Mouse (Mus musculus): ENCODE data around the gene Nrbf2.

Nrbf2 gene

DNA sequence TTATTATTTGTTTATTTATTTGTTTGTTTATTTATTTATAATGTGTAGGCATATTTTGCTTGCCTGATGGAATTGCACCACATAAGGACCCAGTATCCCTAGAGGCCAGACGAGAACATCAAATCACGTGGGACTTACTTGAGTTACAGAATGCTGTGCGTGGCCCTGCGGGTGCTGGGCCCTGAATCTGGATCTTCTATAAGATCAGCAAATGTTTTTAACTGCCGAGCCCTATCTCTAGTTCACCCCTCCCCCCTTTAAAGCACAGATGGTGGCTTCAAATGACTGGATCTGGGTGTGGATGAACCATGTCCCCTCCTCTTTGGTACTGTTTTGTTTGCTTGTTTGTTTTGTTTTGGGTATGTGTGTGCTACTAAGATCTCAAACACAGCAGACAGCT lies 10.2 kb upstream of the Nrbf2 start:
- no peak for DNase-seq (ENCODE audit: low read depth, low spot score)

GRCm38 (mm10) chr10:67291087-67291486 lies 6.0 kb upstream of the Nrbf2 start:
- DNase-seq (ENCODE audit: low read depth, low spot score) = no peak

DNA sequence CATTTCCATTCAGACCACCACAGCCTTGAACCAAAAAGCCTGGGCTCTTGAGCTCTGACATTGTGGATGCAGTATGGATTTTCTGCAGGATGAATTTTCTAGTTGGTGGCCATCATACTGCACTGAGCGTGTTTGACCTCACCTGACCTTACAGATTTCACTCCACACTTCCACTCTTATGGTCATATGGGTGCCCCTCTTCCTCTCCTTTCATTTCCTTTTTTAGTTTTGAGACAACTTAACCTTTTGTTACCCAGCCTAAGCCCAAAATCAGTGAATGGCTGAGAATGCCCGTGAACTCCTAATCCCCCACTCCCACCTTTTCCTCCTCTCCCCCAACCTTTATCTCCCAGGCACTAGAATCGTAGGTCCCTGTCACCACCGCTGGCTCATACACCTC lies 5.5 kb upstream of the Nrbf2 start:
- DNase-seq (ENCODE audit: low read depth, low spot score) = no peak

DNA sequence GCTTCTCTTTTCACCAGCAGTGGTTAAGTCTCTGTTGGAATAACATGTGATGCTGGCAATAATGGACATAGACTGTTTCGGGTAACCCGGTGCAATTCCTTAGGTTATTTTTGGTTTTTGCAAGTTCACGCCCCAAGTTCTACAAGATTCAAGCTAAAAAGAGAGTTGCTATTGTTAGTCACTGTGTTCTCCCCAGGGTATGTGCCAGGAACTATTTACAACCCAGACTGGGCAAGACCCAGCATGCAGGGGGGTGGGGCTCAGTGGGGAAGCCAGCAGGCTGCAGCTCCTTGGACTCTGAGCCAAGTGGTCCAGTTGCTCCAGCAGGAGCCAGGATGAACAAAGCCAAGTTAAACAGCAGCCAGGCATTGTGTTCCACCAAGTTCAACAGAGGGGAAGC lies 2.8 kb upstream of the Nrbf2 start:
- no peak for DNase-seq (ENCODE audit: low read depth, low spot score)

DNA sequence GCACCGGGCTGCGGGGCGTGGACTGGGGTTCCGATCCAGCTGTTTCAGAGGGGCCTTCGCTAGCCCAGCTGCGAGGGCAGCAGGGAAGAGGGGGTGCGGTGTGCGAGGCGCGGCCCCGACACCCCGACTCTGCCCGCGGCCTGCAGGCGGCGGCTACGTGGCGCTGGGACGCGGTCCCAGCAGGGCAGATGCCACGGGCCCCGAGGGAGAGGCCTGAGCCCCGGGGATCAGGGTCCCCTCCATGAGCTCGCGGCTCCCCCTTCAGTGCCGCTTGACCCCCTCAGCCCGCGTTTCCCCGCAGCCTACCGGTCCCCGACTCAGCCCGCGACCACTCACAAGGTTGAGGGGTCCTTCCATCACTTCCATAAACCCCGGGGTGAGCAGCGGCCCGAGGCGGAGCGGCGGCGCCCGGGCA lies 337 bp downstream of the Nrbf2 start:
- no peak for DNase-seq (ENCODE audit: low read depth, low spot score)

DNA sequence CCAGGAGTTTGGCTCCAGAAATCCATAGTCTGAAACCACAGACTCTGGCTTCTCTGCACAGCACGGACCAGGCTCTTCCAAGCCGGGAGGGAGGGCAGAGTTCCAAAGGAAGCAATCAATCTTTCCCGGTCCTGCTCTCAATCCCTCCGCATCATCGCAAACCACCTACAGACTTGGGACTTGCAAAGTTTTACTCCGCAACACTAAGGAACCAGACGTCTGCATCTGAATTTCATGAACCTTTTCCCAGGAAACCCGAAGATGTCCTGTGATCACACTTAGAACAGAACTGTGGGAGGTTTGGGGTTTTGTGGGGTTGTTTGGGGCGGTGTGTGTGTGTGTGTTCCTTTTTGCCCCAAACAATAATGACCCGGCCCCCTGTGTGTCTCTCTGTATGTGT lies 794 bp downstream of the Nrbf2 start:
- peak; percentile 49 for DNase-seq (ENCODE audit: low read depth, low spot score)

- no peak for DNase-seq (ENCODE audit: low read depth, low spot score)
Measured at GRCm38 (mm10) chr10:67283516-67283915, 1.6 kb downstream of the Nrbf2 start.

DNA sequence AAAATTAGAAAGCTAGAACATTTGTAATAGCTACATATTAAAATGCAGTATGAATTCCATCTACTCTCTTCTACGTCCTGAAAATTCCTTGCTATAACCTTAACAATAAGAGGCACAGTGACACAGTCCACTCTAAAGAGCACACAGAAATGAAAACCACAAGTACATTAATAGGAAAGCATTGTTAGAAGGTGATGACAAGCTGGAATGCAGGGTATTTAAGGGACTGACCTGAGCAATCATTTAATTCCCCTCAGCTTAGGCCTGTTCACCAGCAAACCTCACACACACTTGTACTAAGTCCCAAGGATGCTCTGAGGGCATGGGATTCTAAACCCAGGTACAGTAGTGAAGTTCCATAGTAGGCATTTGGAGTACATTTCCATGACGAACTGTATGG lies 2.6 kb downstream of the Nrbf2 start:
- DNase-seq (ENCODE audit: low read depth, low spot score) = no peak

DNA sequence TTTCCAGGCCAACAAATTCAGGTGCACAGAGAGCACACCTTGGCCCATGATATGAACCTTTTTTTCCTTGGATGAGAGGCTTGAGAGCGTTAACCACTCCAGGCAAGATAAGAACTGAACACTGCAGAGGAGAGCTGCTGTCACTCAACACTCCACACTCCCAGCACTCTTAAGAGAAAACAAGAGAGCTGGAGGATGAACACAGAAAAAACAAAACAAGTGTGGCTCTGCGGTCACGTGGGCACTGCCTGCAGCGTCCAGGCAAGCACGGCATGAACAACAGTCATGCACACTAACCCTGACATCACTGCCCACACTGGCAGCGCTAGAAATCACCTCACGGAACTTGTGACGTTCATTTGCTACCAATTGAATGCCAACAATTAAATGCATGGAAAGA lies 3.3 kb downstream of the Nrbf2 start:
- no peak for DNase-seq (ENCODE audit: low read depth, low spot score)

- DNase-seq (ENCODE audit: low read depth, low spot score) = no peak
Measured at GRCm38 (mm10) chr10:67275916-67276315, 9.2 kb downstream of the Nrbf2 start.

GRCm38 (mm10) chr10:67264852-67265251 lies 20.3 kb downstream of the Nrbf2 start:
- peak; percentile 62 for DNase-seq (ENCODE audit: low read depth, low spot score)

- DNase-seq (ENCODE audit: low read depth, low spot score) = no peak
Measured at GRCm38 (mm10) chr10:67253115-67253514, 32.0 kb downstream of the Nrbf2 start.

DNA sequence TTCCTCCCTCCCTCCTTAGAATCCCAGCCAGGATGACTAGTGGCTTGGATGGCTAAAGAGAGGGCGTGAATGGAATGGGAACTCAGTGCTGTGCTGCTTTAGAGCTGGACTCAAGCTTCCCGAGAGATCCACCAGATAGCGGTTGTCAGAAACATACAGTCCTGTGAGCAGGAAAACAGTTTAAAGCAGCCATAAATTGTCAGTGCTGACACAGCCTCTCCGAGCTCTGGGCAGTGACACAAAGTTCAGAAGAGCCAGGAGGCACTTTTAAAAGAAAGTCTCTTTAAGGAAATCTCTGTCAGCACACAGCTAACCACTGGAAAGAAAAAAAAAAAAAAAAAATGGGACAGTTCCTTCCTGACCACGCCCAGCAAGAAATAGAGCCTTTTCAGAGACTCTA lies 32.8 kb downstream of the Nrbf2 start:
- DNase-seq (ENCODE audit: low read depth, low spot score) = no peak

DNA sequence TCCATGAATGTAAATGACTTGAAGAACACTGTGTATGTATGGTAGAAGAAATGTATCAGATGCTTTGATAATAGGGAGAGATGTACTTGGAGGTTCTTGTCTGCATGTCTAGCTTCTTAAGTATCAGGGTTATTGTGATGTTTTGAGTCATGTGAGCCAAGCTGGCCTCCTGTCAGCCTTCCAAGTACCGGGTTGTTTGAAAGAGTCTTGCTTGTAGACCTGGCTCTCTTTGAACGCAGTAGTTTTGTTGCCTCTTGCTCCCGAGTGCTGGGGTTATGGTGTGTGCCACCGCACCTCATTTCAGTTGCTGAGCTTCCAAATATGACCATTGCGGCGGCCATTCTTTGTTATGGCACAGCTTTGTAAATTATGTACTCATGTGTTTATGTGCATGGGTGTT lies 34.3 kb downstream of the Nrbf2 start:
- no peak for DNase-seq (ENCODE audit: low read depth, low spot score)

DNA sequence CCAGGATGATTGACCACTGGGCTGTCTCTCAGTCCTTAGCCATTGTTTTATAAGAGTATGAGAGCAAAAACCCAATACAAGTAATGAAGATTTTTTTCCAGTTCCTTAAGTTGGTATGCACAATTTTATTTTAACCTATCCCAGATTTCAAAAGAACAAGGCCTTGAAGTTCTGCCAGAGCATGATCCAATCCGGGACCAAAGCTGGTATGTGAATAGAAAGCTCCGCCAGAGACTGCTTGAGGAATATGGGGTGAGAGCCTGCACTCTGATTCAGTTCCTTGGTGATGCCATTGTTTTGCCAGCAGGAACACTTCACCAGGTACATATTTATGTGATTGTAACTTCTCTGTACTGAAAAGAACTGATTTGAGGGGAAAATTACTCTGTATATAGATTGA lies 35.6 kb downstream of the Nrbf2 start:
- no peak for DNase-seq (ENCODE audit: low read depth, low spot score)

- peak; percentile 48 for DNase-seq (ENCODE audit: low read depth, low spot score)
Measured at GRCm38 (mm10) chr10:67247145-67247544, 38.0 kb downstream of the Nrbf2 start.

DNA sequence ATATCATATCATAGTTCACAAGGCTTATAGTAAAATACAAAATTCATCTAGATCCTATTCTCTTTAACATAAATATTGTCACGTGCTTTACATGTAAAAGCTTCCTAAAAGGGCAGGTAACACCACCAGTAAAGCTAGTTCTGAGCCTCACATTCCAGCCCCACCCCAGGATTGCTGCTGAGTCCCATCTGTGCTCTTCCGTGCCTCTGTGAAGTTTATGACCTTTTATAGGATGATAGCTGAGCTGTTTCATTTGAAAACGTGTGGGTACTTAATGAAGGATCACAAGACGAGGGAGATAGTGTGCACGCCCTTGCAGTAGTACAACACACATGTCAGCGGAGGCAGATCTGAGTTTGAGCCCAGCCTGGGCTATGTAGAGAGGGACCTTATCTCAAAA lies 54.7 kb downstream of the Nrbf2 start:
- DNase-seq (ENCODE audit: low read depth, low spot score) = no peak

- no peak for DNase-seq (ENCODE audit: low read depth, low spot score)
Measured at GRCm38 (mm10) chr10:67226543-67226942, 58.6 kb downstream of the Nrbf2 start.

- no peak for DNase-seq (ENCODE audit: low read depth, low spot score)
Measured at GRCm38 (mm10) chr10:67226109-67226508, 59.0 kb downstream of the Nrbf2 start.

- DNase-seq (ENCODE audit: low read depth, low spot score) = no peak
Measured at GRCm38 (mm10) chr10:67225528-67225927, 59.6 kb downstream of the Nrbf2 start.

GRCm38 (mm10) chr10:67223942-67224341 lies 61.2 kb downstream of the Nrbf2 start:
- DNase-seq (ENCODE audit: low read depth, low spot score) = peak; percentile 47

GRCm38 (mm10) chr10:67221284-67221683 lies 63.8 kb downstream of the Nrbf2 start:
- DNase-seq (ENCODE audit: low read depth, low spot score) = no peak

DNA sequence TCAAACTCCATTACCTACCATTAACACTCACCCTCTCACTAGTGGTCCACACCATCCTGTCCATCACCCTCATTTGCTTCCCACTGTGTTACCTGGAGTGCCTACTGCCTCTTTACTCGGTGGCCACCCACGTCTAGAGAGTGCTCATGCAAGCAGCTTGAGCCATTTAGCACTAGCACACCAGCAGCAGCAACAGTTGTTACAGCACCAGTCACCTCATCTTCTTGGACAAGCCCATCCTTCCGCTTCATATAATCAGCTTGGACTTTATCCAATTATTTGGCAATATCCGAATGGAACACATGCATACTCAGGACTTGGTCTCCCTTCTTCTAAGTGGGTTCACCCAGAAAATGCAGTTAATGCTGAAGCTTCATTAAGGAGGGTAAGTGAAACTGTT lies 64.9 kb downstream of the Nrbf2 start:
- DNase-seq (ENCODE audit: low read depth, low spot score) = no peak

DNA sequence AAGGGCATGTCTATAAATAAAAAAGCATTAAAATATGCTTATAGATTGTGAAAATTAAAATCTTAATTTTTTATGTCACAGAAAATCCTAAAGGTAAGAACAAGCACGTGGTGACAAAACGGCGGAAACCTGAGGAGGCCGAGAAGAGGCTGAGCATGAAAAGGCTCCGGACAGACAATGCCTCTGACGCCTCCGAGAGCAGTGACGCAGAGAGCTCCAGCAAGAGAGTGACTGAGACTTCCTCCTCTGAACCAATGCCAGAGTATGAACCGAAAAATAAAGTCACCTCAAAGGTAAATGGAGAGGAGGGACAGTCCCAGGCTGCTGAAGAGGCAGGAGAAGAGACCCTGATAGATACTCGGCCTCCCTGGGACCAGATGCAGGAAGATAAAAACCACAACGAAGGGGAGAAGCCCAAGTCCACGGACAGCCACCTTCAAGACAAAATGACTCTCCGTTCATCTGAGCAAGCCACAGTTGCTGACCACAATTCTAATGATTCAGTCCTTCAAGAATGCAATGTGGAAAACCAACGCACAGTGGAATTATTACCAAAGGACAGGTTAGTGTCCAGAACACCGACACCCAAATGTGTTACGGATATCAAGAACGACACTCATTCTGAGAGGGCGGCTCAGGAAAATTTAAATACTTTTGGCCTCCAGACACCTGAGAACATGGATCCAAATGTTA lies 66.1 kb downstream of the Nrbf2 start:
- no peak for DNase-seq (ENCODE audit: low read depth, low spot score)
